Mouse (Mus musculus): ENCODE data around the gene Bri3.
"Not testable (repeated sequence)": the region's sequence is repeated elsewhere in the genome, so short reads cannot be mapped to it uniquely, and the experiment has no call there.

DNA sequence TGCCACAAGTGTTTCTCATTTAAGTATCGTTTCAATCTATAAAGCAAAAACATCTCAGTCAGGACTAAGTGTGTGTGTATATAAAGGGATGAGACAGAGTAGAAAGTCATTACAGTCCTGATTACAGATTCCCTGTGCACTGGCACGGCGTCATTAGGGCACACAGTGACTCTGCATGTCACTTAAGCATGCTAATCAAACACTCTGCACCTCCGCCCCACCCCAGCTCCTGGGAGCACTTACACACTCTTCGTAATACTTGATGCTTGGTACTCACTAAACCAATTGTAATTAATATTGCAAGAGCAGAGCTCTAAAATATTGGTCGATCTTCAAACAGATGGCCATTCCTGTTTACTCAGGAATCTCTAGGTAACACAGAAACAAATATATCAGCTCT lies 91.1 kb downstream of the Bri3 start:
- not testable (repeated sequence) for TF ChIP-seq CTCF (IDR thresholded peaks at IDR 0.05; ENCODE audit: extremely low read depth, insufficient read length, insufficient replicate concordance, low read depth, low read length); POLR2A (IDR thresholded peaks at IDR 0.05; ENCODE audit: low read depth, low read length)

Measured in small intestine, adult 2 months (tissue).